Mouse (Mus musculus) midbrain, embryonic 10.5 days (tissue): ENCODE measurements around the gene Fam53b. TPM values are rescaled to one million over a fixed set of nuclear protein-coding genes. Genes with fewer than 3 reads are reported as not detected.

Source experiments
- DNase-seq: peaks from one replicate; pipeline ENCODE4 v3.0.0-alpha.2; 2017; ENCODE audit warnings: low spot score
- H3K27ac ChIP-seq: fragments of 300-500 bp; sonication (generic); replicated peaks from 2 replicates; pipeline ENCODE4 v1.5.1; 2016; ENCODE audit warnings: mild to moderate bottlenecking
- H3K27me3 ChIP-seq: fragments of 300-500 bp; sonication (generic); 2 replicates; pipeline ENCODE4 v1.6.1; 2016; ENCODE audit warnings: low read depth, mild to moderate bottlenecking; ENCODE audit not compliant: poor library complexity, severe bottlenecking
- H3K36me3 ChIP-seq: fragments of 300-500 bp; sonication (generic); 2 replicates; pipeline ENCODE4 v1.6.1; 2016; ENCODE audit warnings: mild to moderate bottlenecking, moderate library complexity
- H3K4me1 ChIP-seq: fragments of 300-500 bp; sonication (generic); 2 replicates; pipeline ENCODE4 v1.6.1; 2016
- H3K4me3 ChIP-seq: fragments of 300-500 bp; sonication (generic); 2 replicates; pipeline ENCODE4 v1.5.1; 2016; ENCODE audit warnings: mild to moderate bottlenecking, moderate library complexity
- H3K9me3 ChIP-seq: fragments of 300-500 bp; sonication (generic); replicated peaks from 2 replicates; pipeline ENCODE4 v1.6.1; 2016; ENCODE audit warnings: mild to moderate bottlenecking
- WGBS: fragments of 180-500 bp; shearing (Covaris S2); methylation state at CpG from one replicate; pipeline ENCODE4 v1.1.7; 2016; 5-methylcytosine and 5-hydroxymethylcytosine counted together
- polyA plus RNA-seq: library from polyadenylated mRNA; unstranded; fragments of >200 nt; fragmentation: Nextera tagmentation; extraction: Ambion mirVana; gene quantifications from 2 replicates; pipeline ENCODE4 v1.2.1, GENCODE M21; 2016

Gene Fam53b
- polyA plus RNA-seq, 1 experiment from 2014 or later: 23.1 TPM

- WGBS: 89% methylated on average over 13 of the region's 13 CpGs
- peaks cover 31% of the 10 kb centered on the region for H3K4me1 ChIP-seq
- H3K27me3 ChIP-seq: no peaks in the 10 kb centered on the region
- no peak for DNase-seq
- peaks cover 56% of the 10 kb centered on the region for H3K36me3 ChIP-seq
- no peak overlapping the region for H3K4me3 ChIP-seq
- no peak overlapping the region for H3K27ac ChIP-seq
- no peaks in the 10 kb centered on the region for H3K9me3 ChIP-seq
These were observed 35.1 kb downstream of the Fam53b start for GRCm38 (mm10) chr7:132778630-132779029.

GRCm38 (mm10) chr7:132777728-132778453 is 35.8 kb downstream of the Fam53b start:
- no peak for DNase-seq
- no peaks in the 10 kb centered on the region for H3K27me3 ChIP-seq
- no peaks in the 10 kb centered on the region for H3K9me3 ChIP-seq
- H3K27ac ChIP-seq: no peak overlapping the region
- peaks cover 31% of the 10 kb centered on the region for H3K4me1 ChIP-seq
- 77% methylated on average over 1 of the region's 1 CpGs for WGBS
- H3K4me3 ChIP-seq: no peak overlapping the region
- peaks cover 64% of the 10 kb centered on the region for H3K36me3 ChIP-seq

- Histone ChIP-seq H3K27ac (0 out of 2 replicates have a peak overlapping the region, but pooled peaks have one; percentile 28), H3K9me3 (no peaks in the 10 kb centered on the region), H3K4me1 (peaks cover 26% of the 10 kb centered on the region), H3K36me3 (peaks cover 71% of the 10 kb centered on the region), H3K4me3 (no peak overlapping the region), H3K27me3 (no peaks in the 10 kb centered on the region)
- WGBS: 92% methylated on average over 7 of the region's 7 CpGs
- no peak for DNase-seq
These were observed 36.6 kb downstream of the Fam53b start for GRCm38 (mm10) chr7:132777117-132777516.

GRCm38 (mm10) chr7:132776338-132777111 is 37.2 kb downstream of the Fam53b start:
- no peaks in the 10 kb centered on the region for H3K9me3 ChIP-seq
- no peaks in the 10 kb centered on the region for H3K27me3 ChIP-seq
- WGBS: 91% methylated on average over 7 of the region's 7 CpGs
- H3K4me3 ChIP-seq: no peak overlapping the region
- peak overlapping the region; percentile 28; the same call in 1 of the 2 replicates for H3K27ac ChIP-seq
- DNase-seq: no peak
- H3K36me3 ChIP-seq: peaks cover 77% of the 10 kb centered on the region
- peaks cover 20% of the 10 kb centered on the region for H3K4me1 ChIP-seq

GRCm38 (mm10) chr7:132775922-132776321 is 37.8 kb downstream of the Fam53b start:
- Histone ChIP-seq H3K9me3 (no peaks in the 10 kb centered on the region), H3K36me3 (peaks cover 81% of the 10 kb centered on the region), H3K27ac (no peak overlapping the region), H3K4me3 (no peak overlapping the region), H3K27me3 (no peaks in the 10 kb centered on the region), H3K4me1 (peaks cover 14% of the 10 kb centered on the region)
- 96% methylated on average over 10 of the region's 10 CpGs for WGBS
- DNase-seq: no peak

GRCm38 (mm10) chr7:132775333-132775732 is 38.4 kb downstream of the Fam53b start:
- WGBS: 85% methylated on average over 5 of the region's 5 CpGs
- Histone ChIP-seq H3K4me1 (peaks cover 8% of the 10 kb centered on the region), H3K36me3 (peaks cover 86% of the 10 kb centered on the region), H3K9me3 (no peaks in the 10 kb centered on the region), H3K27me3 (no peaks in the 10 kb centered on the region), H3K4me3 (no peak overlapping the region), H3K27ac (peak overlapping the region; percentile 1; the same call in 1 of the 2 replicates)
- DNase-seq: no peak

GRCm38 (mm10) chr7:132773011-132773705 is 40.5 kb downstream of the Fam53b start:
- Histone ChIP-seq H3K27ac (no peak overlapping the region), H3K36me3 (peaks cover 94% of the 10 kb centered on the region), H3K4me3 (no peak overlapping the region), H3K27me3 (no peaks in the 10 kb centered on the region), H3K9me3 (no peaks in the 10 kb centered on the region), H3K4me1 (no peaks in the 10 kb centered on the region)
- no peak for DNase-seq
- 89% methylated on average over 7 of the region's 7 CpGs for WGBS

- 92% methylated on average over 5 of the region's 5 CpGs for WGBS
- Histone ChIP-seq H3K9me3 (no peaks in the 10 kb centered on the region), H3K36me3 (peaks cover 89% of the 10 kb centered on the region), H3K4me3 (no peak overlapping the region), H3K27ac (no peak overlapping the region), H3K4me1 (no peaks in the 10 kb centered on the region), H3K27me3 (no peaks in the 10 kb centered on the region)
- DNase-seq: no peak
These were observed 41.2 kb downstream of the Fam53b start for GRCm38 (mm10) chr7:132772440-132772839.

- H3K4me3 ChIP-seq: no peak overlapping the region
- WGBS: 80% methylated on average over 12 of the region's 12 CpGs
- H3K4me1 ChIP-seq: no peaks in the 10 kb centered on the region; the same call in 1 of the 2 replicates
- H3K36me3 ChIP-seq: peaks cover 68% of the 10 kb centered on the region
- 0 out of 2 replicates have a peak overlapping the region, but pooled peaks have one; percentile 13 for H3K27ac ChIP-seq
- H3K9me3 ChIP-seq: no peaks in the 10 kb centered on the region
- DNase-seq: no peak
- H3K27me3 ChIP-seq: no peaks in the 10 kb centered on the region
These were observed 45.0 kb downstream of the Fam53b start for GRCm38 (mm10) chr7:132768498-132769344.

GRCm38 (mm10) chr7:132767999-132768370 is 45.7 kb downstream of the Fam53b start:
- Histone ChIP-seq H3K27ac (no peak overlapping the region; the same call in 1 of the 2 replicates), H3K4me1 (no peaks in the 10 kb centered on the region; the same call in 1 of the 2 replicates), H3K9me3 (no peaks in the 10 kb centered on the region), H3K4me3 (no peak overlapping the region), H3K36me3 (peaks cover 67% of the 10 kb centered on the region), H3K27me3 (no peaks in the 10 kb centered on the region)
- DNase-seq: no peak
- WGBS: 88% methylated on average over 4 of the region's 4 CpGs

- H3K27me3 ChIP-seq: no peaks in the 10 kb centered on the region
- H3K4me1 ChIP-seq: no peaks in the 10 kb centered on the region; the same call in 1 of the 2 replicates
- H3K9me3 ChIP-seq: no peaks in the 10 kb centered on the region
- 75% methylated on average over 12 of the region's 12 CpGs for WGBS
- H3K36me3 ChIP-seq: peaks cover 61% of the 10 kb centered on the region
- H3K4me3 ChIP-seq: no peak overlapping the region
- DNase-seq: no peak
- H3K27ac ChIP-seq: no peak overlapping the region
These were observed 46.3 kb downstream of the Fam53b start for GRCm38 (mm10) chr7:132767233-132767998.
